Mouse (Mus musculus) testis, adult 2 months (tissue): Measurements from ENCODE around the gene Tulp4. TPM values are rescaled to one million over a fixed set of nuclear protein-coding genes. Genes with fewer than 3 reads are reported as not detected.

Experiments used
- H3K27ac ChIP-seq: fragments of 200-500 bp; 2 replicates; pipeline ENCODE4 v1.5.1; 2012; ENCODE audit warnings: low read depth, low read length; ENCODE audit not compliant: control insufficient read depth, insufficient read depth
- H3K27me3 ChIP-seq: fragments of 200-500 bp; 2 replicates; pipeline ENCODE4 v1.6.1; 2012; ENCODE audit warnings: mild to moderate bottlenecking, low read length, moderate library complexity; ENCODE audit not compliant: control insufficient read depth, insufficient read depth
- H3K36me3 ChIP-seq: fragments of 200-500 bp; 2 replicates; pipeline ENCODE4 v1.6.1; 2012; ENCODE audit warnings: mild to moderate bottlenecking, low read length; ENCODE audit not compliant: control insufficient read depth, insufficient read depth
- H3K4me1 ChIP-seq: fragments of 200-500 bp; 2 replicates; pipeline ENCODE4 v1.6.1; 2012; ENCODE audit warnings: low read length; ENCODE audit not compliant: control insufficient read depth, insufficient read depth
- H3K4me3 ChIP-seq: fragments of 200-500 bp; 2 replicates; pipeline ENCODE4 v1.5.1; 2012; ENCODE audit warnings: low read depth, mild to moderate bottlenecking, low read length, moderate library complexity, mixed read lengths; ENCODE audit not compliant: control insufficient read depth
- CTCF ChIP-seq: fragments of 200-500 bp; IDR thresholded peaks from 2 replicates; pipeline ENCODE4 v1.5.1; 2012; ENCODE audit warnings: low read depth, mild to moderate bottlenecking, inconsistent platforms, low read length, moderate library complexity; ENCODE audit not compliant: control insufficient read depth, insufficient read depth, insufficient replicate concordance
- POLR2A ChIP-seq: fragments of 200-500 bp; IDR thresholded peaks from 2 replicates; pipeline ENCODE4 v1.6.1; 2012; ENCODE audit warnings: low read depth, mild to moderate bottlenecking, inconsistent platforms, low read length, moderate library complexity; ENCODE audit not compliant: control insufficient read depth
- polyA plus RNA-seq: library from polyadenylated mRNA; depleted of rRNA; stranded (reverse); fragments of >200 nt; gene quantifications from 2 replicates; pipeline ENCODE4 v1.2.3, GENCODE M21; 2012

Gene Tulp4
- polyA plus RNA-seq, 1 experiment, result 179 TPM

- no peaks in the 10 kb centered on the region; the same call in 1 of the 2 replicates for H3K36me3 ChIP-seq
- no peaks in the 10 kb centered on the region for H3K27me3 ChIP-seq
- no peaks in the 10 kb centered on the region for H3K4me1 ChIP-seq
- H3K27ac ChIP-seq, result no peak overlapping the region
- no peak overlapping the region for H3K4me3 ChIP-seq
- TF ChIP-seq POLR2A (no peak), CTCF (no peak)
Observed at GRCm38 (mm10) chr17:6187183-6187582, 80.9 kb downstream of the Tulp4 start.

GRCm38 (mm10) chr17:6189207-6189606 is 83.0 kb downstream of the Tulp4 start:
- H3K4me1 ChIP-seq, result no peaks in the 10 kb centered on the region; the same call in 1 of the 2 replicates
- H3K4me3 ChIP-seq, result no peak overlapping the region
- H3K27me3 ChIP-seq, result no peaks in the 10 kb centered on the region
- H3K27ac ChIP-seq, result no peak overlapping the region
- H3K36me3 ChIP-seq, result no peaks in the 10 kb centered on the region; the same call in 1 of the 2 replicates
- TF ChIP-seq POLR2A (no peak), CTCF (no peak)

- no peaks in the 10 kb centered on the region; the same call in 1 of the 2 replicates for H3K4me1 ChIP-seq
- no peaks in the 10 kb centered on the region for H3K27me3 ChIP-seq
- H3K4me3 ChIP-seq, result no peak overlapping the region
- no peaks in the 10 kb centered on the region; the same call in 1 of the 2 replicates for H3K36me3 ChIP-seq
- no peak overlapping the region for H3K27ac ChIP-seq
- no peak for TF ChIP-seq CTCF
- no peak for TF ChIP-seq POLR2A
Observed at GRCm38 (mm10) chr17:6192275-6192674, 86.0 kb downstream of the Tulp4 start.

GRCm38 (mm10) chr17:6195390-6195789 is 89.2 kb downstream of the Tulp4 start:
- Histone ChIP-seq H3K27me3 (no peaks in the 10 kb centered on the region), H3K36me3 (no peaks in the 10 kb centered on the region; the same call in 1 of the 2 replicates)

GRCm38 (mm10) chr17:6197491-6197890 is 91.3 kb downstream of the Tulp4 start:
- Histone ChIP-seq H3K27ac (no peak overlapping the region), H3K4me1 (no peaks in the 10 kb centered on the region; the same call in 1 of the 2 replicates), H3K4me3 (no peak overlapping the region), H3K27me3 (no peaks in the 10 kb centered on the region), H3K36me3 (no peaks in the 10 kb centered on the region; the same call in 1 of the 2 replicates)
- no peak for TF ChIP-seq POLR2A
- TF ChIP-seq CTCF, result no peak

More at GRCm38 (mm10) chr17:6195390-6195789, 89.2 kb downstream of the Tulp4 start:
- H3K4me1 ChIP-seq, result no peaks in the 10 kb centered on the region; the same call in 1 of the 2 replicates
- TF ChIP-seq POLR2A, result no peak
- no peak for TF ChIP-seq CTCF
- no peak overlapping the region for H3K4me3 ChIP-seq
- H3K27ac ChIP-seq, result no peak overlapping the region

- no peaks in the 10 kb centered on the region for H3K27me3 ChIP-seq
- TF ChIP-seq POLR2A, result no peak
- TF ChIP-seq CTCF, result no peak
- no peak overlapping the region for H3K27ac ChIP-seq
- no peaks in the 10 kb centered on the region for H3K4me1 ChIP-seq
- no peak overlapping the region for H3K4me3 ChIP-seq
- no peaks in the 10 kb centered on the region; the same call in 1 of the 2 replicates for H3K36me3 ChIP-seq
Observed at GRCm38 (mm10) chr17:6198670-6199069, 92.4 kb downstream of the Tulp4 start.

- no peak overlapping the region for H3K4me3 ChIP-seq
- H3K27me3 ChIP-seq, result no peaks in the 10 kb centered on the region
- H3K4me1 ChIP-seq, result no peaks in the 10 kb centered on the region
- no peaks in the 10 kb centered on the region; the same call in 1 of the 2 replicates for H3K36me3 ChIP-seq
- no peak overlapping the region for H3K27ac ChIP-seq
- TF ChIP-seq POLR2A, result no peak
- no peak for TF ChIP-seq CTCF
Observed at GRCm38 (mm10) chr17:6199166-6199565, 92.9 kb downstream of the Tulp4 start.
